In the genomic region with DNA sequence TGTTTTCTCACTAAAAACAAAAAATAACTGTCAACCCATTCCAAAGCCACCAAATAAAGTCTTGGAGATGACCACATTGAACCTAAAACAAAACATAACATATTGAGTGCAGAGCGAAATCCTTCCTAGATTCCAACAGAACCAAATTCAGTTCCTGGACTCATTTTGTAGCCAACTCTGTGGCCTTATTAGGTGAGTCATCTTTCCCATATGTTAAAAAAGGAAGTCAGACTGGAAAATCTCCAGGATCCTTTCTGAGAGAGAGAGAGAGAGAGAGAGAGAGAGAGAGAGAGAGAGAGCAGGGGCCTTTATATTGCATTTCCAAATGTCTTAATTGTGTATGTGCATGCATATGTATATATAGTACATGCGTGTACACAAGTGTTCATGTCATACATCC, we compare ENCODE assay signal across 18 mouse cellular contexts.
DNase-seq lines count a peak whose midpoint lies in the region; ATAC-seq and TF ChIP-seq lines count a peak whose summit lies in the region.
"Had no signal": no experiment of that assay in that cellular context is flagged by ENCODE, and none has a peak within 500 bp of the region (broad histone marks: within the 10 kb centered on the region; RNA-seq: fewer than 3 reads in every experiment).

No protein-coding gene starts in this region.

- H3K27ac ChIP-seq in embryonic facial prominence, embryonic 13.5 days, result peak overlapping the region; percentile 39; the same call in 1 of the 2 replicates
- no peak overlapping the region for H3K27ac ChIP-seq in embryonic facial prominence, embryonic 10.5 days (replicated peaks)
- 0 out of 2 replicates have a peak overlapping the region, but pooled peaks have one; percentile 18 for H3K27ac ChIP-seq in lung, embryonic 14.5 days (ENCODE audit: low read depth)
- 0 out of 2 replicates have a peak overlapping the region, but pooled peaks have one; percentile 24 for H3K27ac ChIP-seq in embryonic facial prominence, embryonic 14.5 days (replicated peaks; ENCODE audit: low read depth, low read length)
- H3K27ac ChIP-seq in stomach, embryonic 15.5 days, result peak overlapping the region; percentile 75
- H3K27ac ChIP-seq: hindbrain, embryonic 14.5 days; midbrain, embryonic 13.5 days had no signal

- H3K4me3 ChIP-seq in embryonic facial prominence, embryonic 13.5 days, result no peak overlapping the region
- H3K4me3 ChIP-seq in embryonic facial prominence, embryonic 10.5 days, result no peak overlapping the region
- no peak overlapping the region for H3K4me3 ChIP-seq in lung, embryonic 14.5 days (ENCODE audit: low read depth, low read length)
- H3K4me3 ChIP-seq in embryonic facial prominence, embryonic 14.5 days (ENCODE audit: low read depth, low read length), result no peak overlapping the region
- no peak overlapping the region for H3K4me3 ChIP-seq in stomach, embryonic 15.5 days (replicated peaks)
- H3K4me3 ChIP-seq: erythroblast, embryonic 14.5 days; midbrain, embryonic 13.5 days had no signal

- intact Hi-C loops in left cerebral cortex, postnatal 4 days (cut with DNase I), result no loop called here
- intact Hi-C loops in left cerebral cortex, postnatal 14 days (cut with DNase I), result no loop called here

- no peaks in the 10 kb centered on the region for H3K36me3 ChIP-seq in embryonic facial prominence, embryonic 13.5 days
- no peaks in the 10 kb centered on the region for H3K36me3 ChIP-seq in embryonic facial prominence, embryonic 10.5 days (replicated peaks)
- H3K36me3 ChIP-seq in lung, embryonic 14.5 days (ENCODE audit: insufficient read depth), result no peaks in the 10 kb centered on the region
- H3K36me3 ChIP-seq in embryonic facial prominence, embryonic 14.5 days (ENCODE audit: control insufficient read depth, insufficient read depth, low read length), result no peaks in the 10 kb centered on the region
- no peaks in the 10 kb centered on the region for H3K36me3 ChIP-seq in stomach, embryonic 15.5 days
- H3K36me3 ChIP-seq: midbrain, embryonic 13.5 days had no signal

- no peaks in the 10 kb centered on the region for H3K27me3 ChIP-seq in embryonic facial prominence, embryonic 13.5 days
- H3K27me3 ChIP-seq in embryonic facial prominence, embryonic 10.5 days (replicated peaks; ENCODE audit: low read depth, poor library complexity, severe bottlenecking), result 0 out of 2 replicates have a peak, but pooled peaks cover 3% of the 10 kb centered on the region
- no peaks in the 10 kb centered on the region for H3K27me3 ChIP-seq in lung, embryonic 14.5 days (ENCODE audit: insufficient read depth, low read length)
- no peaks in the 10 kb centered on the region for H3K27me3 ChIP-seq in embryonic facial prominence, embryonic 14.5 days (replicated peaks; ENCODE audit: control insufficient read depth, insufficient read depth, low read length)
- H3K27me3 ChIP-seq in stomach, embryonic 15.5 days (replicated peaks), result no peaks in the 10 kb centered on the region
- H3K27me3 ChIP-seq: midbrain, embryonic 13.5 days had no signal

- no peak for DNase-seq in embryonic facial prominence, embryonic 10.5 days (ENCODE audit: low spot score)
- DNase-seq in lung, embryonic 14.5 days, result peak; percentile 41
- no peak for DNase-seq in lung, adult 18-20 months
- DNase-seq in embryonic facial prominence, embryonic 14.5 days (ENCODE audit: low spot score), result peak; percentile 61
- DNase-seq in left cerebral cortex, postnatal 4 days, result no peak
- DNase-seq in left cerebral cortex, postnatal 14 days (ENCODE audit: low spot score in 2 of 2), result no peak
- DNase-seq: adrenal gland, adult 8-10 months; cerebellum, postnatal 10 days; embryo, embryonic 11 days; kidney, adult 2 months; kidney, postnatal 14 days; lung, adult 2 months had no signal

- H3K9ac ChIP-seq in embryonic facial prominence, embryonic 13.5 days, result no peak overlapping the region
- no peak overlapping the region for H3K9ac ChIP-seq in lung, embryonic 14.5 days
- no peak overlapping the region for H3K9ac ChIP-seq in embryonic facial prominence, embryonic 14.5 days (ENCODE audit: low read depth, low read length)
- no peak overlapping the region for H3K9ac ChIP-seq in stomach, embryonic 15.5 days
- H3K9ac ChIP-seq: hindbrain, embryonic 14.5 days; midbrain, embryonic 13.5 days had no signal

- no peak for TF ChIP-seq CTCF in lung, embryonic 14.5 days (IDR thresholded peaks at IDR 0.05; ENCODE audit: low read depth)

- H3K9me3 ChIP-seq in embryonic facial prominence, embryonic 13.5 days, result no peaks in the 10 kb centered on the region
- no peaks in the 10 kb centered on the region for H3K9me3 ChIP-seq in embryonic facial prominence, embryonic 10.5 days
- H3K9me3 ChIP-seq in lung, embryonic 14.5 days (ENCODE audit: low read depth, low read length), result no peaks in the 10 kb centered on the region
- no peaks in the 10 kb centered on the region for H3K9me3 ChIP-seq in embryonic facial prominence, embryonic 14.5 days (ENCODE audit: control insufficient read depth, low read length)
- H3K9me3 ChIP-seq in stomach, embryonic 15.5 days, result no peaks in the 10 kb centered on the region
- H3K9me3 ChIP-seq: midbrain, embryonic 13.5 days had no signal

- no peak overlapping the region for H3K4me2 ChIP-seq in embryonic facial prominence, embryonic 13.5 days
- H3K4me2 ChIP-seq in lung, embryonic 14.5 days, result no peak overlapping the region
- no peak overlapping the region for H3K4me2 ChIP-seq in embryonic facial prominence, embryonic 14.5 days (ENCODE audit: low read depth, low read length)
- no peak overlapping the region for H3K4me2 ChIP-seq in stomach, embryonic 15.5 days
- H3K4me2 ChIP-seq: hindbrain, embryonic 14.5 days; midbrain, embryonic 13.5 days had no signal

- peaks cover 5% of the 10 kb centered on the region; the same call in 1 of the 2 replicates for H3K4me1 ChIP-seq in embryonic facial prominence, embryonic 13.5 days
- H3K4me1 ChIP-seq in embryonic facial prominence, embryonic 10.5 days, result no peaks in the 10 kb centered on the region; the same call in 1 of the 2 replicates
- H3K4me1 ChIP-seq in lung, embryonic 14.5 days (ENCODE audit: insufficient read depth), result peaks cover 3% of the 10 kb centered on the region
- H3K4me1 ChIP-seq in embryonic facial prominence, embryonic 14.5 days (ENCODE audit: control insufficient read depth, insufficient read depth, low read length), result peaks cover 5% of the 10 kb centered on the region; the same call in 1 of the 2 replicates
- H3K4me1 ChIP-seq in stomach, embryonic 15.5 days, result peaks cover 16% of the 10 kb centered on the region; the same call in 1 of the 2 replicates
- H3K4me1 ChIP-seq: midbrain, embryonic 13.5 days had no signal

- 86% methylated on average over 2 of the region's 2 CpGs for WGBS in embryonic facial prominence, embryonic 13.5 days
- 97% methylated on average over 2 of the region's 2 CpGs for WGBS in embryonic facial prominence, embryonic 10.5 days
- WGBS in lung, embryonic 14.5 days, result 91% methylated on average over 2 of the region's 2 CpGs
- 82% methylated on average over 2 of the region's 2 CpGs for WGBS in embryonic facial prominence, embryonic 14.5 days
- 78% methylated on average over 2 of the region's 2 CpGs for WGBS in stomach, embryonic 15.5 days

- ATAC-seq in embryonic facial prominence, embryonic 13.5 days (ENCODE audit: insufficient number of reproducible peaks, insufficient read depth, low FRiP score, low TSS enrichment, low read depth), result no peak
- ATAC-seq in lung, embryonic 14.5 days (ENCODE audit: insufficient read depth), result no peak
- ATAC-seq in embryonic facial prominence, embryonic 14.5 days (ENCODE audit: low read depth), result no peak
- no peak for ATAC-seq in stomach, embryonic 15.5 days (ENCODE audit: insufficient read depth, low FRiP score, low read depth)
- ATAC-seq: forebrain, embryonic 14.5 days; midbrain, embryonic 13.5 days had no signal

Comparison
In these comparisons a context has a peak if more than half of its experiments do, and no peak if none do; other contexts are left out.
1. DNase-seq: peak in lung, embryonic 14.5 days (single experiment) and embryonic facial prominence, embryonic 14.5 days (single experiment); none in embryonic facial prominence, embryonic 10.5 days (single experiment), lung, adult 18-20 months (0 of 2), left cerebral cortex, postnatal 4 days (single experiment) and left cerebral cortex, postnatal 14 days (0 of 2).